ENCODE assay signal across 12 mouse cellular contexts in genomic region chr10:5295291-5295891, GRCm38 (mm10).
DNase-seq lines count a peak whose midpoint lies in the region; ATAC-seq and TF ChIP-seq lines count a peak whose summit lies in the region.
"Had no signal": no experiment of that assay in that cellular context is flagged by ENCODE, and none has a peak within 500 bp of the region (broad histone marks: within the 10 kb centered on the region; RNA-seq: fewer than 3 reads in every experiment).

No protein-coding gene starts in this region.

- no peaks in the 10 kb centered on the region for H3K27me3 ChIP-seq in forebrain, postnatal 0 days (ENCODE audit: insufficient read depth, low read length)
- no peaks in the 10 kb centered on the region for H3K27me3 ChIP-seq in forebrain, embryonic 12.5 days
- H3K27me3 ChIP-seq in kidney, postnatal 0 days (ENCODE audit: insufficient read depth, low read length), result no peaks in the 10 kb centered on the region
- H3K27me3 ChIP-seq: hindbrain, embryonic 13.5 days; liver, embryonic 13.5 days had no signal

- ATAC-seq in forebrain, postnatal 0 days, result no peak
- ATAC-seq in forebrain, embryonic 12.5 days (ENCODE audit: low FRiP score), result no peak
- ATAC-seq in kidney, postnatal 0 days (replicated peaks; ENCODE audit: low FRiP score, low read depth), result no peak
- no peak for ATAC-seq in megakaryocyte, adult 5-6 weeks (ENCODE audit: poor library complexity, severe bottlenecking)

- no peak overlapping the region for H3K9ac ChIP-seq in forebrain, postnatal 0 days
- no peak overlapping the region for H3K9ac ChIP-seq in forebrain, embryonic 12.5 days
- H3K9ac ChIP-seq in kidney, postnatal 0 days (ENCODE audit: low read depth, low read length), result no peak overlapping the region
- H3K9ac ChIP-seq: hindbrain, embryonic 13.5 days; liver, embryonic 13.5 days had no signal

- TF ChIP-seq CTCF in forebrain, postnatal 0 days (IDR thresholded peaks at IDR 0.05; ENCODE audit: low read depth), result no peak
- TF ChIP-seq CTCF in kidney, postnatal 0 days (IDR thresholded peaks at IDR 0.05; ENCODE audit: low read depth), result no peak

- H3K27ac ChIP-seq in forebrain, postnatal 0 days (ENCODE audit: low read depth, low read length), result no peak overlapping the region
- no peak overlapping the region for H3K27ac ChIP-seq in forebrain, embryonic 12.5 days
- H3K27ac ChIP-seq in kidney, postnatal 0 days, result no peak overlapping the region
- H3K27ac ChIP-seq: gastrocnemius, adult 2 months; hindbrain, embryonic 13.5 days; liver, embryonic 13.5 days had no signal

- H3K36me3 ChIP-seq in forebrain, postnatal 0 days (ENCODE audit: insufficient read depth), result peaks cover 3% of the 10 kb centered on the region; the same call in 1 of the 2 replicates
- no peaks in the 10 kb centered on the region for H3K36me3 ChIP-seq in forebrain, embryonic 12.5 days (replicated peaks)
- no peaks in the 10 kb centered on the region for H3K36me3 ChIP-seq in kidney, postnatal 0 days (ENCODE audit: insufficient read depth, low read length)
- H3K36me3 ChIP-seq: hindbrain, embryonic 13.5 days; liver, embryonic 13.5 days had no signal

- H3K4me3 ChIP-seq in forebrain, postnatal 0 days (ENCODE audit: low read depth, low read length), result no peak overlapping the region
- no peak overlapping the region for H3K4me3 ChIP-seq in forebrain, embryonic 12.5 days (replicated peaks)
- no peak overlapping the region for H3K4me3 ChIP-seq in kidney, postnatal 0 days (replicated peaks; ENCODE audit: low read depth, low read length)
- H3K4me3 ChIP-seq: gastrocnemius, adult 2 months; hindbrain, embryonic 13.5 days; liver, embryonic 13.5 days had no signal

- H3K9me3 ChIP-seq in forebrain, postnatal 0 days (ENCODE audit: low read length), result no peaks in the 10 kb centered on the region
- no peaks in the 10 kb centered on the region for H3K9me3 ChIP-seq in forebrain, embryonic 12.5 days
- H3K9me3 ChIP-seq in kidney, postnatal 0 days (replicated peaks; ENCODE audit: low read length), result no peaks in the 10 kb centered on the region
- H3K9me3 ChIP-seq: hindbrain, embryonic 13.5 days; liver, embryonic 13.5 days had no signal

- DNase-seq in forebrain, postnatal 0 days, result peak; percentile 46
- DNase-seq in kidney, postnatal 0 days (ENCODE audit: low spot score), result peak; percentile 84
- DNase-seq in kidney, adult 9 months, result no peak
- peak; percentile 37 for DNase-seq in NIH3T3 (ENCODE audit: low read depth)
- DNase-seq in kidney, postnatal 14 days, result peak; percentile 27
- DNase-seq in thymus, postnatal 10 days (ENCODE audit: low spot score in 2 of 2), result no peak
- DNase-seq: gastrocnemius, adult 2 months; layer of hippocampus, postnatal 36 days; liver, embryonic 13.5 days had no signal

- H3K4me1 ChIP-seq in forebrain, postnatal 0 days (ENCODE audit: insufficient read depth), result no peaks in the 10 kb centered on the region
- H3K4me1 ChIP-seq in forebrain, embryonic 12.5 days, result no peaks in the 10 kb centered on the region
- H3K4me1 ChIP-seq in kidney, postnatal 0 days (replicated peaks; ENCODE audit: insufficient read depth, low read length), result no peaks in the 10 kb centered on the region
- H3K4me1 ChIP-seq: hindbrain, embryonic 13.5 days had no signal

- no peak overlapping the region for H3K4me2 ChIP-seq in forebrain, postnatal 0 days (ENCODE audit: low read depth)
- H3K4me2 ChIP-seq in forebrain, embryonic 12.5 days, result no peak overlapping the region
- H3K4me2 ChIP-seq in kidney, postnatal 0 days (ENCODE audit: low read length), result no peak overlapping the region
- H3K4me2 ChIP-seq: hindbrain, embryonic 13.5 days; liver, embryonic 13.5 days had no signal

- 26% methylated on average over 7 of the region's 7 CpGs for WGBS in forebrain, postnatal 0 days
- 46% methylated on average over 7 of the region's 7 CpGs for WGBS in forebrain, embryonic 12.5 days
- WGBS in kidney, postnatal 0 days, result 22% methylated on average over 7 of the region's 7 CpGs

Comparison
In these comparisons a context has a peak if more than half of its experiments do, and no peak if none do; other contexts are left out.
1. DNase-seq: peak in forebrain, postnatal 0 days (single experiment), kidney, postnatal 0 days (single experiment), NIH3T3 (single experiment) and kidney, postnatal 14 days (single experiment); none in kidney, adult 9 months (single experiment) and thymus, postnatal 10 days (0 of 2).